Mouse (Mus musculus) brown adipose tissue, adult 24 weeks (tissue): ENCODE measurements around the gene Agtpbp1. TPM values are rescaled to one million over a fixed set of nuclear protein-coding genes. Genes with fewer than 3 reads are reported as not detected.
"Not testable (repeated sequence)": the region's sequence is repeated elsewhere in the genome, so short reads cannot be mapped to it uniquely, and the experiment has no call there.

Experiments
- H3K27ac ChIP-seq: fragments of 200-500 bp; replicated peaks from 2 replicates; pipeline ENCODE4 v1.5.1; 2012; ENCODE audit warnings: low read depth, mild to moderate bottlenecking, low read length
- H3K4me1 ChIP-seq: fragments of 200-500 bp; 2 replicates; pipeline ENCODE4 v1.6.1; 2012; ENCODE audit warnings: low read length, mixed read lengths; ENCODE audit not compliant: control insufficient read depth, insufficient read depth, insufficient read length
- H3K4me3 ChIP-seq: fragments of 200-500 bp; 2 replicates; pipeline ENCODE4 v1.5.1; 2012; ENCODE audit warnings: low read depth, mild to moderate bottlenecking, low read length, moderate library complexity; ENCODE audit not compliant: insufficient read depth
- polyA plus RNA-seq: library from polyadenylated mRNA; stranded (reverse); fragments of >200 nt; gene quantifications from 2 replicates; pipeline ENCODE4 v1.2.4, GENCODE M21; 2012; ENCODE audit not compliant: missing spikeins, insufficient read depth, insufficient read length

Gene Agtpbp1
- polyA plus RNA-seq, 1 experiment: 46.3 TPM

- Histone ChIP-seq H3K27ac (no peak overlapping the region), H3K4me1 (peaks cover 2% of the 10 kb centered on the region; the same call in 1 of the 2 replicates), H3K4me3 (no peak overlapping the region)
Measured at GRCm38 (mm10) chr13:59494619-59495262, 90.3 kb downstream of the Agtpbp1 start.

DNA sequence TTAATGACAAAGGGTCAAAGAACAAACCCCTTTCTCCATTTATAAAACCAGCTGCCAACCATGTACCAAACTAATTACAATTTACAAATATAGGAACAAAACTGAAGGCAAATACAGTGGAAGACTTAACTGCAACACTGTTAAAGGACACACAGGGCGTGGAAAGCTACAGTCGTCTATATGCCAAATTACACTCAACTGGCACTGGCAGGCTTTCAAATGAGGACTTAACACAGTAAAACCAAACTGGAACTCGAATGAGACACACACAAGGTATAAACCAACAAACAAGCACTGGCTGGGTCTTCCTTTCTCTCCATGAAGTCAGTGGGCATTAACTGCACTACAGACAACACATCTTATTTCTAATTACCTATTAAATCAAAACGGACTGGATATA is 94.3 kb downstream of the Agtpbp1 start:
- no peak overlapping the region for H3K27ac ChIP-seq

DNA sequence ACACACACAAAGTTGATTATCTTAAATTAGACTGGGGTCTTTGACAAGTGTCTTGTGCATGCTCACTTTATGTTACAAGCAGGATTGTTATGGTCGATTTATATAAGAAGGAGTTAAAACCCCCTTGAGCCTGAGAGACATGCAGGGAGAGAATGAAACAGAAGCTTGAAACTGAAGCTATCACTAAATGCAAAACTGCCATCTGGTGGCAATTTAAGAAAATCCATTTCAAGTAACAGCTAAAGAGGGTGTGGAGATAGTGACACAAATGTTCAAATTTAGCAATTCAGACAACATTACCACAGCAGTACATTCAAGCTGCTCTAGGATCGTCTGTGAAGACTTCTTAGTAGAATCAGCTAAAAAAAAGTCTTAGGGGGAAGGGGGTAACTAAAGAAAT is 95.9 kb downstream of the Agtpbp1 start:
- no peak overlapping the region for H3K27ac ChIP-seq
- no peaks in the 10 kb centered on the region for H3K4me1 ChIP-seq

More for the DNA sequence above, 94.3 kb downstream of the Agtpbp1 start:
- Histone ChIP-seq H3K4me3 (no peak overlapping the region), H3K4me1 (no peaks in the 10 kb centered on the region)

GRCm38 (mm10) chr13:59487287-59487686 is 97.7 kb downstream of the Agtpbp1 start:
- no peak overlapping the region for H3K4me3 ChIP-seq
- H3K27ac ChIP-seq: no peak overlapping the region
- no peaks in the 10 kb centered on the region for H3K4me1 ChIP-seq

More for the DNA sequence above, 95.9 kb downstream of the Agtpbp1 start:
- no peak overlapping the region for H3K4me3 ChIP-seq

GRCm38 (mm10) chr13:59486243-59486642 is 98.8 kb downstream of the Agtpbp1 start:
- no peaks in the 10 kb centered on the region for H3K4me1 ChIP-seq
- no peak overlapping the region for H3K4me3 ChIP-seq
- H3K27ac ChIP-seq: no peak overlapping the region

DNA sequence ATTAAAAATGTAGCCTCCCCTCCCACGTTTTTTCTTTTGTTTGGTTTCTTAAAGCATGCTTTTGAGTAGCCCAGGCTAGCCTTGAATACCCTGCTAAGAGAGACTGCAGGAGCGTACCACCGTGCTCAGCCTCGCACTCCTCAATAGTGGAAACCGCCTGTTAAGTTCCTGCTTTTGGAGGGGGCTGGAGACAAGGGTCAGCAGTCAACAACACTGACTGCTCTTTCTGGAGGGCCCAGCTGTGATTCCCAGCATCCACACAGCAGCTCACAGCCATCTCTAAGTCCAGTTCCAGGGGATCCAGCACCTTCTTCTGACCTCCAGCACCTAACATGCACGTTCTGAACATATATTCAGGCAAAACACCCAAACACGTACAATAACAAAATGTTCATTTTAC is 99.6 kb downstream of the Agtpbp1 start:
- Histone ChIP-seq H3K4me1 (no peaks in the 10 kb centered on the region), H3K4me3 (no peak overlapping the region), H3K27ac (no peak overlapping the region)

DNA sequence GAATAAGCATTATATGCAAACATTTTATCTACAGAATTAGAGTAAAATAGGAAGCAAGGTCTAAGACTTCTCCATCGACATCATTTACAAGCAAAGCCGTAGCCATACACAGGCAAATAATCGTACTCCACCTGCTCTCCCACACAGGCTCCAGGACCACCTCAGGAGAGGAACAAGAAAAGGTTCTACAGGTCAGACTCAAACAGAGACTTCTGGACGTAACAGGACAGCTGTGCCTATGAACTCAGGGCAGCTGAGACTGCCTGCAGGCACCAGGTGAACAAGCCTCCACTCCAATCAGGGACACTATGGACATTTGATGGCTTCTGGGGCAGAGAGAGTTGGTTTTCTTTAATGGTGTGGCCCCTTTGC is 103.6 kb downstream of the Agtpbp1 start:
- Histone ChIP-seq H3K27ac (no peak overlapping the region), H3K4me3 (no peak overlapping the region), H3K4me1 (no peaks in the 10 kb centered on the region)

GRCm38 (mm10) chr13:59480599-59481483 is 104.2 kb downstream of the Agtpbp1 start:
- Histone ChIP-seq H3K27ac (no peak overlapping the region), H3K4me3 (no peak overlapping the region), H3K4me1 (no peaks in the 10 kb centered on the region)

GRCm38 (mm10) chr13:59477928-59478327 is 107.1 kb downstream of the Agtpbp1 start:
- not testable (repeated sequence) for H3K27ac ChIP-seq, H3K4me1 ChIP-seq, H3K4me3 ChIP-seq

DNA sequence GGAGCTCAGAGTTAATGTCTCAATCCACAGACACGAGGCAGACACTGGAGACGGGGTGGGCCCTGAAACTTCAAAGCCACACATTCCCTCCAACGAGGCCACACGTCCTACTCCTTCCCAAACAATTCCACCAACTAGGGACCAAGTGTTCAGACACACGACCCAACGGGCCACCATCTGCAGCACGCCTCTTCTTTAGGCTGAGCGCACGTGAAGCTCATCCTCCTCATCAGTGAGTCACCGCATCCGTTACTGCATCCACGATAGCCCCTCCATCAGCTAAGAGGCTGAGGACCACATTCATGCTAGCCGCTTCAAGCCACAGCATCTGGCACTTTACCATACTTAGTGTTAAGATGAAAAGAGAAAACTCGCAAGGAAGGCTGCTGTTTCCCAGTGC is 107.6 kb downstream of the Agtpbp1 start:
- H3K27ac ChIP-seq: no peak overlapping the region

GRCm38 (mm10) chr13:59474973-59475372 is 110.1 kb downstream of the Agtpbp1 start:
- no peak overlapping the region for H3K27ac ChIP-seq
- H3K4me1 ChIP-seq: no peaks in the 10 kb centered on the region
- no peak overlapping the region for H3K4me3 ChIP-seq

More for the DNA sequence above, 107.6 kb downstream of the Agtpbp1 start:
- Histone ChIP-seq H3K4me3 (no peak overlapping the region), H3K4me1 (no peaks in the 10 kb centered on the region)

- Histone ChIP-seq H3K27ac (no peak overlapping the region), H3K4me3 (no peak overlapping the region), H3K4me1 (no peaks in the 10 kb centered on the region)
Measured at GRCm38 (mm10) chr13:59473341-59473740, 111.7 kb downstream of the Agtpbp1 start.

GRCm38 (mm10) chr13:59472222-59472621 is 112.8 kb downstream of the Agtpbp1 start:
- Histone ChIP-seq H3K4me1 (no peaks in the 10 kb centered on the region), H3K27ac (no peak overlapping the region), H3K4me3 (no peak overlapping the region)

DNA sequence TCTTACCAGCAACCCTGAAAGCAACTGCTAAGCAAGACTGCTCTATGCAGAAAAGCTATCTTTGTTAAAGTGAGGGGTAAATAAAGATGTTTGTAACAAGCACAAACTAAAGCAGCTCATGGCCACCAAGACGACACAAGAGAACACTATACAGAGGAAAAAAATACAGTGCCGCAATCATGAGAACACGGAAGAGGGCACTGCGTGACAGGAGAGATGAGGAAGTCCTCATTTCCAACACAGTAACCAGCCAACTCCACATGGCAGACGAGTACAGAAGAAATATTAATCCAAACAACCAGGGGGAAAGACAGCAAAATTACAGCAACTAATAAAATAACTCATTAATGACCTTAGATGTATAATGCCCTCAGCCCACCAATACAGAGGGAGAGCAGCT is 115.3 kb downstream of the Agtpbp1 start:
- H3K4me1 ChIP-seq: no peaks in the 10 kb centered on the region
- no peak overlapping the region for H3K4me3 ChIP-seq
- no peak overlapping the region for H3K27ac ChIP-seq

DNA sequence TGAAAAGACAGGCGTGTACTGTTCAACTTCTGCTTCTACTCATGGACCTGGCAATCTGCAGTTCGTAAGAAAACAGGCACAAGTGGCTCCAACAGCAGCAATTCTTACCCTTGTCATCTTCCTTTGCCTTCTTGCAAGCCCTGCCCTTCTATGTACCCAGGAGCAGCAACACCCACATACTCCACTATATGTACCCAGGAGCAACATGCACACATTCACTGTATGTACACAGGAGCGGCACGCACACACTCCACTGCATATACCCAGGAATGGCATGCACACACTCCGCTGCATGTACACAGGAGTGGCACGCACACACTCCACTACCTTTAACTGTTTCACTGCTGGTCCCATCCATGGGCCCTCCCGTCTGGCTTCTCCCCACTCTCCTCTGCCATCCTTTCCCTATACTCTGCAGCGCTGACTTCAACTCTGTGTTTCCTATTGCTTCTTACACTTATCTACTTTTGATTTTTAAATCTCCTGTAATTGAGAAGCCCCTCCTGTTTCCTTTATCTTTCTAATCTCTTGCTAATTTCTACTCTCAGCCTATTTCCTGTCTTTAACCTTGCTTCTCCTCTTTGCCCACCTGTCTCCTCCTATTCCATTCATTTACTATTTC is 116.7 kb downstream of the Agtpbp1 start:
- Histone ChIP-seq H3K4me3 (no peak overlapping the region), H3K4me1 (no peaks in the 10 kb centered on the region), H3K27ac (no peak overlapping the region)
